Mouse (Mus musculus) ES-Bruce4 (cell line): ENCODE results near the gene Fgf11.

Experiments used
- CTCF ChIP-seq: IDR thresholded peaks from one replicate; pipeline ENCODE4 v1.8.1; 2011; ENCODE audit warnings: low read depth, low read length
- EP300 ChIP-seq: IDR thresholded peaks from 2 replicates; pipeline ENCODE4 v1.6.1; 2011; ENCODE audit warnings: low read depth, low read length; ENCODE audit not compliant: insufficient read depth
- POLR2A ChIP-seq: IDR thresholded peaks from one replicate; pipeline ENCODE4 v1.8.1; 2011; ENCODE audit warnings: low read length; ENCODE audit not compliant: insufficient read depth

DNA sequence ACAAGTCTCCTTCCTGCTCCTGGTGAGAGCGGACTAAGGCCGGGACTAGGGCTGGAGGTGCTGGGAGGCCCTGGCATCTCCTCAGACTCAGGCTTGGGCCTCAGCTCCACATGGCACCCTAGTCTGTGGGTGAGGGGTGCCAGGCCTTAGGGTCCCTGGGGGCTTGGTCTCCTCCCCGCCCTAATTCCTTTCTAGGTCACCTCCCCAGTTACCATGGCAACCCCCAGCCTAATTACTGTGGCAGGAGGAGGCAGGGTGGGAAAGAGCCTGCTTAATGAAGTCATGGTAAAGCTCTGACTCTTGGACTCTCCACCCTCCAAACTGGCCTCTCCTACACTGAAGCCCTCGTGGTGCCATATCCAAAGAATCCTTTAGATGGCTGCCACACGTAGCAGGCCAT lies 27.2 kb upstream of the Fgf11 start:
- TF ChIP-seq POLR2A = no peak
- TF ChIP-seq CTCF = no peak
- no peak for TF ChIP-seq EP300
